Mouse (Mus musculus) T-cell, adult 2 months (primary cell): ENCODE results near the gene B3gat3.
"Not testable (repeated sequence)": the region's sequence is repeated elsewhere in the genome, so short reads cannot be mapped to it uniquely, and the experiment has no call there.

Source experiments
- DNase-seq: peaks from one replicate; pipeline ENCODE4 v3.0.0; 2022; ENCODE audit warnings: low spot score

B3gat3 gene

DNA sequence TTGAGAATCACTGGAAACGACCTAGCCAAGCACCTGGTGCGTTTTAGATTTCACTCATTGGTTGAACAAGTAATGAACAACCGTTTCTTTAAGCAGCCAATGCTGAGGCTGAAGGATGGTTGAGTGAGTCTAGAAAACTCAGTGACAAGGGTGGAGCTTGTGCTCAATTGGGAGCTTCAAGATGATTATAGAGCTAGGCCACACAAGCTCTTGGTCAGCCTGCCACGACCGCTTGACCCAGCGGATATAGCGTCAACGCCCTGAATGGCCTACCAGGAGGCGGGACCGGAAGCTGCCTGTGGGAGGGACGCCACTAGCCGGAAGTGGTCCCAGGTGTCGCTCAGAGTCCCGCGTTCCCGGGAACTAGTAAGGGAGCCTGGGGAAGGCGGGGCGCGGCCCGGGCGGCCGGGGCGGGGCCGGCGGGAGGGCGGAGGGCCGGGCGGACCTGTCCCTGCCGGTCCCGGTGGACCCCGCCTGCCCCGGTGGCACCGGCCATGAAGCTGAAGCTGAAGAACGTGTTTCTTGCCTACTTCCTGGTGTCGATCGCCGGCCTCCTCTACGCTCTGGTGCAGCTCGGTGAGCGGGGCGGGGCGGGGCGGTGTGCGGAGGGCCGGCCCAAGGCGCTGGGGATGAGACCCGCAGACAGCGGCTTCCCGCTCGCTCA, at the start of gene B3gat3:
Gene B3gat3, plus strand, starts transcription at position 302 of the 664 bp plus-strand sequence.
- DNase-seq = peak; percentile 76

DNA sequence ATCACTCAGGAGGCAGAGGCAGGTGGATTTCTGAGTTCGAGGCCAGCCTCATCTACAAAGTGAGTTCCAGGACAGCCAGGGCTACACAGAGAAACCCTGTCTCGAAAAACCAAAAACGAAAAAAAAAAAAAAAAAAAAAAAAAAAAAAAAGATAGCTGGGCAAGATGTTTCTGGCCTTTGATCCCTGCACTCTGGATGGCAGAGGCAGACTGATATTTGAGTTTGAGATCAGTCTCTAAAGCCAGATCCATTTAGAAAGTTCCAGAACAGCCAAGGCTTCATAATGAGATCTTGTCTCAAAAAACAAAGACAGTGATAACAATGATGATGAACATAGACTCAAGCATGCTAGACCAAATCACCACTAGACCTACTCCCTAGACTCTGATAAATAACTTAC, 49.8 kb upstream of the B3gat3 start:
- DNase-seq = not testable (repeated sequence)

DNA sequence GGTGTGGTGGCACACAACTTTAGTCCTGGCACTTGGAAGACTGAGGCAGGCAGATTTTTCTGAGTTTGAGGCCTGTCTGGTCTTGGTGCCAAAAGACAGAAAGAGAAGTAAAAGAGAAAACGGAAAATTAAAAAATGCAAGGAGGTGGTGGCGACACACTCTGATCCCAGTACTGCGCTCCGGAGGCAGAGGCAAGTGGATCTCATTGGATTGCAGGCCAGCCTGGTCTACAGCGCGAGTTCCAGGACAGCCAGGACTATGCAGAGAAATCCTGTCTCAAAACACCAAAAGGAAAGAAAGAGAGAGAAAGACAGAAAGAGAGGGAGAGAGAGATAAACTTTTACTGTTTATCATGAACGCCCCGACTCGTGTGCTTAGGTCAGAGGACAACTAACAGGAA, 49.3 kb upstream of the B3gat3 start:
- no peak for DNase-seq

DNA sequence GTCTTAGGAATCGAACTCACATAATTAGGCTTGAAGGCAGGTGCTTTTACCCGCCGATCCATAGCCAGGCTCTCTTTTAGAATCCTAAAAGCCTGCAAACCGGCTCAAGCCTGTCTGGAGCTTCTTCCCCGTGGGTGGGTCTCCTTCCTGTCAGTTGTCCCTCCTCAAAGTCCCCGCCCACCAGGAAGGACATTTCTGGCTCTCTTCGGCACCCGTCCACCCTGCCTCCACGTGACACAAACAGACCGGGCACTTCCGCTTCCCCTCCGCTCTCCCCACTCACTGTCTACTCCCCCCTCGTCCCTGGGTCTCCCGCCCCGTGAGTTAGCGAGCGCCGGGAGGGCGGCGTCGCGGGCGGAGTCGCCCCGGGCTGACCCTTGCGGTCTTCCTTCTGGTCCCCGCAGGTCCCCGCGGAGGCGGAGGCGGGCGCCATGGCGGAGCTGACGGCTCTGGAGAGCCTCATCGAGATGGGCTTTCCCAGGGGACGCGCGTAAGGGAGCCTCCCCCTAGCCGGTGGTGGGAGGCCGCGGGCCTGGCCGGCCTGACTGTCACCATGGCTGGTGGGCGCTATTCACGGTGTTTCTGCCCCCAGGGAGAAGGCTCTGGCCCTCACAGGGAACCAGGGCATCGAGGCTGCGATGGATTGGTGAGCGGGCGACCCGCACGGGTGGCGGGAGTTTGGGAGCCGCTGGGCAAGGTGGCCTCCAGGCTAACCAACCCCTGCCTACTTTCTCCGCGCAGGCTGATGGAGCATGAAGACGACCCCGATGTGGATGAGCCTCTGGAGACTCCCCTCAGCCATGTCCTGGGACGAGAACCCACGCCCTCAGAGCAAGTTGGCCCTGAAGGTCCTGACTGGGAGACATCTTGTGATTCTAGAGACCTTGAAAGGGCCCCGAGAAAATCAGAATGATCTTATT, 48.6 kb upstream of the B3gat3 start, which contains the start of gene Ubxn1:
Gene Ubxn1, plus strand, starts transcription at position 230 of the 920 bp plus-strand sequence.
- DNase-seq = peak; percentile 96

DNA sequence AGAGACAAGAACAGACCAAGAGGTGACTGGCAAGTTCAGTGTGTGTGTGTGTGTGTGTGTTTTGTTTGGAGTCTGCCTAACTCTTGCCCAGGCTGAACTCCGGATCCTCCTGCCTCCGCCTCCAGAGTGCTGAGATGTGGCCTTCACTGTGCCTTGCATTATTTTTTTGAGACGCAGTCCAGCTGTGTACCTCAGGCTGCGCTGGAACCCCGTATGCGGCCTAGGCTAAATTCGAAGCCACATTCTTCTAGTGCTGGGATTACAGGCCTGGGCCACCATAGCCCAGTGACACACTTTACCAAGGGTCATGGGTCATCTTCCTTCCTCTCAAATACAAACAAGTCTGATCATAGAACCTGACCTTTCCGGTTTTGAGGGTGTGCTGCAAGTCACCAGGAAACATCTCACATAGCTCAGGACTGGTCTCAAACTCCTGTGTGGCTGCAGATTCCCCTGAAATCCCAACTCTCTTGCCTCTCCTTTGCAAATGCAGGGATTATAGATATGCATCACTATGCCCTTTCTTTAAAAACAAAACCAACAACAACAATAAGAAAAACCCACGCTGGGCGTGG, 47.8 kb upstream of the B3gat3 start:
- no peak for DNase-seq

DNA sequence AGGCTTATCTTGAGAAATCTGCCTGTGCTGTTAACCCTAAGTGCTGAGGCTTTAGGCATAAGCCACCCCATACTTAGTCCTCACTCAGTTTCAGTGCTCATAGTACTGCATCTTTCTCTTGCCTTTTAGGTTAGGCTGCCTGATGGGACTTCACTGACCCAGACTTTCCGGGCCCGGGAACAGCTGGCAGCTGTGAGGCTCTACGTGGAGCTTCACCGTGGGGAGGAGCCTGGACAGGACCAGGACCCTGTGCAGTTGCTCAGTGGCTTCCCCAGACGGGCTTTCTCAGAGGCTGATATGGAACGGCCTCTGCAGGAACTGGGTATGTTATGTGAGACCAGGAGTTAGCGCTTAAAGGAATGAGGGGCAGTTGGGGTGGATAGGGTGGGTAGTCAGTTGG, 45.1 kb upstream of the B3gat3 start:
- no peak for DNase-seq

DNA sequence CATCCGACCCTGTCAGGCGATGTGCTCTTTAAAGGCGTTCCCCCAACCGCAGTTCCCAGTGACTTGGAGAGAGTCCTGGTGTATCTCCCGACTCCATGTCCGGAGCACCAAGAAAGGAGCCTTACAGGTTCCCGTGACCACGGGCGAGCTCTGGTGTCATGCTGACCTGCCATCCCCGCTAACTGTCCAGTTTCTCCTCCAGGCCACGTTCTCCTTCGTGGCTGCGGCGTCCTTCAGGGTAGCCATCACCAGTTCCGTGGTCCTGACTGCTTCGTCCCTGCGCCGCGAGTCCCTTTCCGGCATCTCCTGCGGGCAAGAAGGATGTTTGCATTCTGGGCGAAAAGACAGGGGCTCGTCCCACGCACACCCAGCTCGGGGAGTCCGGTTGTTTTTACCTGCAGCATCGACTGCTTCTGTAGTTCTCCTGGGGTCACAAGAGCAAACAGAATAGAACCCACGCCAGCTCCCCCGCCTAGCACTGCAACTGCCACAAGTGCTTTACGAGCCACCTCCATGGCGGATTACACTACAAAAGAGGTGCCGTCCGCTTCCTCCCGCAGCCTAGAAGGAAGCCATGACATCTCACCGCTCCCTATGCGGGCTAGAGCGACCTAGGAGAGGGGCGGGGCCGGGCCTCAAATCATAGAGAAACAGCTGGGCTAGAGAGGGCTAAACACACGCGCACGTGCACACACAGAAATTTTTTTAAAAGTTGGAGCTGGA, 39.7 kb upstream of the B3gat3 start, which contains the start of gene Uqcc3:
Gene Uqcc3, minus strand, starts transcription at position 613 of the 723 bp plus-strand sequence.
- DNase-seq = peak; percentile 93

DNA sequence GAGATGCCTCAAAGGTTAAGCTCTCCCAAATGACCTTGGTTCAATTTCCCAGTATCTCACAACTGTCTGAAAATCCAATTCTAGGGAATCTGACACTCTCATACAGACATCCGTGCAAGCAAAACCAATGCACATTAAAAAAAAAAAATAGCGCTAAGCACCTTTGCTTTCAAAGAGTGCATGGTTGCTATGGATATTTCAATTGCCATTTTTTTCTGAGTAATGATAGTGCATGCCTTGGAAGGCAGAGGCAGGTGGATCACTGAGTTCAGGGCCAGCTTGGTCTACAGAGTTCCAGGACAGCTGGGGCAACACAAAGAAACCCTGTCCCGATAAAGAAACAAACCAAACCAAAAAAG, 39.2 kb upstream of the B3gat3 start:
- no peak for DNase-seq

DNA sequence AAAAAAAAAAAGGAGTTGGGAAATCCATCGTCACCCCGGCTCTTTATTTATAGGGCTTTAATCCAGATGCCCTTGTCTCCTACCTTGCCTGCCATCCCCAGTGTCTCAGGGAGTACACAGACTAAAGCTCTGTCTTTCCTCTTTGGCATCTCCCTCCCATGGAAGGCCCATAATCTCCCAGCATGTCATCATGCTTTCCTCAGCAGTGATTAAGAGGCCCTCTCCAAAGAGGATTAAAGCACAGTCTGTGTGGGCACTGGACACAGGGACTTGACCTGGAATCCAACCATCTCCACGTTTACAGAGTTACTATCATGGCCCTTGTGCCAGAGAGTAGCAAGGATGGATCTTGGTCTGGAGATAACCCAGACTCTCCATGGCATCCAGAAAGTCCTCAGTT, 36.6 kb upstream of the B3gat3 start, which contains the start of the genes Lbhd1 and Gm49403:
Gene Lbhd1, plus strand, starts transcription at position 117 of the 400 bp plus-strand sequence.
Gene Gm49403, plus strand, starts transcription at position 315 of the 400 bp plus-strand sequence.
- no peak for DNase-seq

DNA sequence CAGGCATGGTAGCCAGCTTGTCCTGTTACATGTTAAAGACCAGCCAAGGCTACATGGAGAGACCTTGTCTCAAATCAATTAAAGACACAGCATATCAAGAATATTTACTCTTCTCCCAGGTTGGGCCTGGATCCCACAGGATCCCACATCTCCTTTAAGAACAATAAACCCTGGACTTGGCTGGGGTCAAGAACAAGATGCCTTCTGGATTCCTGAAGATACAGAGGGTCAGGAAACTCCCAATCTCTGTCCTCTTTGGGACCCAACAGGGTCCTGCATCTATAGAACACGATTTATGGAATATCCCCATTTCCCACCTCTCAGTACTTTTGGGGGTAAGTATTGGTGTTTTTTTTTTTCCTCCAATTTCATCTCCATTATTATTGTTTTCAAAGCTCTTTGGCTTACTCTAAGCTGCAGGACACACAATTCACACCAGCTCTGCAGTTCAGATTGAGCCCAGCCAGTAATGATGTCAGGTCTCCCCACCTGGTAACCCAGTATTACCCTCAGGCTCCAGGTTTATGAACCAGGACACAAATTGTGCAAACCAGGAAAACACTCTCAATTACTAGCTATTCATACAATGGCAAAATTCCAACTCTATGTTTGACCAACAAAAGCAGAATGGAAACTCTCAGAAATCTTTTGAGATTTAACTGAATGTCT, 33.1 kb upstream of the B3gat3 start:
- DNase-seq = no peak

DNA sequence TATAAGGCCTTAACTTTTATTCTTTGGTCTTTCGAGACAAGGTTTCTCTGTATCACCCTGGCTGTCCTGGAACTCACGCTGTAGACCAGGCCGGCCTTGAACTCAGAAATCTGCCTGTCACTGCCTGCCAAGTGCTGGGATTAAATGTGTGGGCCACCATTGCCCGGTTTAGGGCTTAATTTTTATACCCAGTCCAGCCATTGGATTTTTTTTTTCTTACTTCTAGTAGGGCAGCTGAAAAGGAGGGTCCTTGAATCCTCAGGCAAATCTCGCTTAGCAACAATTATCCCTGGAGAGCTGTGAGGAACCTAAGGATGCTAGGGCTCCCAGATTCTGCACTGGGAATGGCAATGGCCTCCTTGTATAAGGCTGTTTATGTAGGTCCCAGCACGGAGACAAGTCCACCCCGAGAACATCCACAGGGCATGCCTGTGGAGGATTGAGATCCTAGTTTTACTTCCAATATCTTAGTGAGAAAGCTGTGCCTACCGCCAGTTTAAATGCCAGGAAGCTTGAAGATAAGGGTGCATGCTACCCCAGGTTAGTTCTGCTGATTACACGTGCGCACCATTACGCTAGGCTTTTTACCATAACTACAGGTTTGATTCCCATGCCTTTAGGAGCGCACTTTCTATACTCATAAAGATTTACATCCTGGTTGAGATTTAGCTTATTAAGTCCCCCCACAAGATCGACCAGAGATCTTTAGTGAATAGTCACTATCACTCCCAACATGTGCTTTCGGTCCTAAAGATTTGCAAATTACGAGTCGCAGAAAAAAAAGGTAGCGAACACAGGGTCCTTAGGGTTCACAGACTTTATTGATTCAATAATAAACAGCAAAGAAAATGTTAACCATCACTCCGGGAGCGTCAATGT, 32.4 kb upstream of the B3gat3 start:
- DNase-seq = no peak

DNA sequence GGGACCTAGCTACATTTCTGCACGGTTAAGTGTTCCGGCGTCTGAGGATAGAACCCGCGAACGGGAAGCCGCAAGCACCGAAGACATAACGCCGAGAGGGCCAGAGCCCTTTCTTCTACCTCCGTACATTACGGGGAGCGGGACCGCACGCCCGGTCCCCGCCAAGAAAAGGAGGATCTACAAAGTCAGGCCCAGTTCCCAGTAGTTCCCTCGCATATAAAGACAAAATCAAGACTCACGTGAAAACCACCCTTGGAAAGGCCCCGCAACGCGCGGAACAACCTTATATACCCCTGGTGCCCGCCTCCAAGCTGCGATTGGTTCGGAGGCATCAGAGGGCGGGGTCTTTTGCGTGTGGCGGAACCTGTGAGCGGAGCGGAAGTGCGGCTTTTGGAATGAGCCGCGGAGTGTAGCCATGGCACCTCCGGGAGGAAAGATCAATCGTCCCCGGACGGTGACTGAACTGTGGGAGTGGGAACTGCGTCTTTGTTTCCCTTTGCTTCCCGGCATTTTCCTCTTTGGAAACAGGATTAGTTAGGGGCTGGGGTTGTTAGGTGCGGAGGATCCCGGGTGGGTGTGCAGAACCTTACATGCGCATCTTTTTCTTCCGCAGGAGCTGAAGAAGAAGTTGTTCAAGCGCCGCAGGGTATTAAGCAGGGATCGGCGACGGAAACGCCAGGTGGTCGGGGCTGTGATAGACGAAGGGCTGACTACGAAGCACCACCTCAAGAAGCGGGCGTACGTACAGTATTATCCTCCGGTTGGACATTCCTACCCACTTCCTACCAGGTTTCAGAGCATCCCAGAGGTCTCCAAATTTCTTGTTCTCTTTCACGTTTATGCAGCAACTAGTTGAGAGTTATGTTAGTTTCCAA, 31.4 kb upstream of the B3gat3 start, which contains the start of the genes 1810009A15Rik and Gm49416:
Gene 1810009A15Rik, plus strand, starts transcription at position 343 of the 875 bp plus-strand sequence.
Gene Gm49416, plus strand, starts transcription at position 416 of the 875 bp plus-strand sequence.
- peak; percentile 95 for DNase-seq

DNA sequence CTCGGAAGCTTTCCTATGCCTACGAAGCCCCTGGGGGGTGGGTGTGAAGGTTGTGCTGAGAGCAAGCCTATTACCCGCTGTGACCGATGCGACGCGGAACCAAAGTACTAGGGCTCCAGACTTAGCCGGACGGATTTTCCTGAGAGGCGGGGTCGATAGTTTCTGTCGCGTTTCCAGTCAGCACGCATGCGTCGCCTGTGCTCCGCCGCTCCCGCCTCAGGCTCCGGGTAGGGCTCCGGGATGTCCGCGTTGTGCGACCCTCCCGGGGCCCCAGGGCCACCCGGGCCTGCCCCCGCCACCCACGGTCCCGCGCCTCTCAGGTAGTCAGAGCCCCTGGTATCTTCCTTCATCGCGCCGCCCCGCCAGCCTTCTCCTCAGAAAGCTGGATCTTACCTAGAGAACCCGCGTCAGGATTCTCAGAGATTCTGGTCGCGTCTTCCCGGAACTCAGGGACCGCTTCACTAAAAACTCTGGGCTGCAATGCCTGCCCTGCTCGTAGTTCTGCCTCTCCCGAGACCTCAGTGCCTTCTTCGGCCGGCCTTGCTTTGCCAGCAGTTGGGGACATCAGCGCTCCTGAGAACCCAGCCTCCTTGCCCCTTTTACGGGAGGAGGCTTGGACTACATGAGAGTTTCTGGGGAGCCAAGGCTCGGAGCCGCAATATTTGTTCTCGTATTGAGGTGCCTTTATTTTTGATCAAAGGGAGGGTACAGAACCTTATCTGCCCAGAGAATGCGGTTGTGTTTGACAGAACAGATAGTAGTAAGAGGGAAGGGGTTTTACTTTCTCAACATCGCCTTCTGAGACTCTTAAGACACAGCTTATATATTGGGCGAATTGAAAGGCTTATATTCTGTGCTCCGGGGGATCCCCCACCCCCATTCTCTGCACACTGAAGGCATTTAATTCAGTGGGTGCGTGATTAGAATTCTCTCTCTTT, 27.1 kb upstream of the B3gat3 start, which contains the start of gene Ints5:
Gene Ints5, plus strand, starts transcription at position 177 of the 938 bp plus-strand sequence.
- DNase-seq = peak; percentile 83

DNA sequence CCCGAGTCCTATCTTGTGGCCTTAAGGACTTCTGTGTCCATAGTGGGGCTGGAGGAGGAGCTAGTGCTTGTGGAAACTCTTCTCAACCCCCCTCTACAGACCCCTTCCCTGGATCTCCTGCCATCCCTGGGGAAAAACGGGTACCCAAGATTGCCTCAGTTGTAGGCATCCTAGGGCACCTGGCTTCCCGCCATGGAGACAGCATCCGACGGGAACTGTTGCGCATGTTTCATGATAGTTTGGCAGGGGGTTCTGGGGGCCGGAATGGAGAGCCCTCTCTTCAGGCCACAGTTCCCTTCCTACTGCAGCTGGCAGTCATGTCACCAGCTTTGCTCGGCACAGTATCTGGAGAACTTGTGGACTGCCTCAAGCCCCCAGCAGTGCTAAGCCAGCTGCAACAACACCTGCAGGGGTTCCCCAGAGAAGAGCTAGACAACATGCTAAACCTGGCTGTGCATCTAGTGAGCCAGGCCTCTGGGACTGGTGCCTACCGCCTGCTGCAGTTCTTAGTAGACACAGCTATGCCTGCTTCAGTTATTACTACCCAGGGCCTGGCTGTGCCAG, 24.7 kb upstream of the B3gat3 start:
- DNase-seq = no peak

DNA sequence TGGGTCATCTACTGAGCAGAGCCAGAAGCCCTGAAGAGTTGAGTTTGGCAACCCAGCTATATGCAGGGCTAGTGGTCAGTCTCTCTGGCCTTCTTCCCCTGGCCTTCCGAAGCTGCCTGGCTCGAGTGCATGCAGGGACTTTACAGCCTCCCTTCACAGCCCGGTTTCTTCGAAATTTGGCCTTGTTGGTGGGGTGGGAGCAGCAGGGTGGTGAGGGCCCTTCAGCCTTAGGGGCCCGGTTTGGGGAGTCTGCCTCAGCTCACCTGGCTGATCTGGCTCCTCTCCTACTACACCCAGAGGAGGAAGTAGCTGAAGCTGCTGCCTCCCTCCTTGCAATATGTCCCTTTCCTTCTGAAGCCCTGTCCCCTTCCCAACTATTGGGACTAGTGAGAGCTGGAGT, 23.9 kb upstream of the B3gat3 start:
- not testable (repeated sequence) for DNase-seq

DNA sequence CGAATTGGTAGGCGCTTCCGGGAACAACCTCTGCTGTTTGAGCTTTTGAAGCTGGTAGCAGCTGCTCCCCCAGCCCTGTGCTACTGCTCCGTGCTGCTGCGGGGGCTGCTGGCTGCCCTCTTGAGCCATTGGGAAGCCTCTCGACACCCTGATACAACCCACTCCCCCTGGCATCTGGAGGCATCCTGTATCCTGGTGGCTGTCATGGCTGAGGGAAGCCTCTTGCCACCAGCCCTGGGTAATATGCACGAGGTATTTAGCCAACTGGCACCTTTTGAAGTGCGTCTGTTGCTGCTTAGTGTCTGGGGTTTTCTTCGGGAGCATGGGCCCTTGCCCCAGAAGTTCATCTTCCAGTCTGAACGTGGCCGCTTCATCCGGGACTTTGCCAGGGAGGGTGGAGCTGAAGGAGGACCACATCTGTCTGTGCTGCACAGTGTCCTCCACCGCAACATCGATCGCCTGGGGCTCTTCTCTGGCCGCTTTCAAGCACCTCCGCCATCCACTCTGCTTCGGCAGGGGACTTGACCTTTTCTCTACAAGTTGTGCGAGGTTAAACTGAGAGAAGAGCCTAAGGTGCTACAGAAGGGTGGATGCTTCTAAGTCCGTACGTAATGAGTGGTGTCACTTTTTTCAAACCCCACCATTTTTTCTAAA, 22.8 kb upstream of the B3gat3 start:
- peak; percentile 4 for DNase-seq
